Mouse (Mus musculus) C3H10T1/2 (cell line): Measurements from ENCODE around the gene Nfkbid. TPM values are rescaled to one million over a fixed set of nuclear protein-coding genes. Genes with fewer than 3 reads are reported as not detected.

Source experiments
- polyA plus RNA-seq, 2 experiments: library from polyadenylated mRNA; unstranded; fragments of >200 nt; fragmentation: generic; extraction: Trizol; gene quantifications; one replicate each; pipeline ENCODE4 v1.2.1; 2012; ENCODE audit warnings: missing spikeins in 2 of 2

Nfkbid gene
- polyA plus RNA-seq, result not detected

DNA sequence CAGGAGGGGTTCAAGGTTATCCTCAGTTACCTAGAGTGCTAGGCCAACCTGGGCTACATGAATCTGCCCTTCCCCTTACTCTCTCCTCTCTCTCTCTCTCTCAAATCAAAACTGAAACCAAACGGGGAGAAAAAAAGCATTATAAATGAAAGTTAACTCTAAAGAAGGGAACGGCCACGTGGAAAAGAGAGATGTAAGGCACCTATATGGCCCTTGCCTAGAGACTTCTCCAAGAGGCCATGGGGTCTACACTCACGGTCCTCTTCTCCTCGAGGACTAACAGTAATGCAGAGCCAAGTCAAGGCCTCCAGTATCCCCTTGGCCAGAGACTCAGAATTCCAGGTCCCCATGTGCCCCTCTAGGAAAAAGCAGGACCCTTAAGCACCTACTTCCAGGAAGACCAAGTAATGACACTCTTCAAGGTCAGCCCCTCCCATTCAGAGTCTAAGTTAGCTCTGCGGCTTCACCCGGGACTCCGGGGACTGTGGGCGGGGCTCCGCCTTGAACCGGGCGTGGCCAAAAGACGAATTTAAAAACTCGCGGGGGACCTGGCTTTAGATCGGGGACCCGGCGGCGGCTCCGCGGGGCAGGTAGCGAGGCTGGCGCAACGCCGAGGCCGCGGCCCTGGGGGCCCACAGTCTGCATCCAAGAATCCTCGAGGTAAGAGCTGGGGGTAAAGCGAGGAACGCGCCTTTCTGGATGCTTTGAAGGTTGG, at the start of gene Nfkbid:
Gene Nfkbid (plus strand): TSS at position 558 of the 715 bp plus-strand sequence.

DNA sequence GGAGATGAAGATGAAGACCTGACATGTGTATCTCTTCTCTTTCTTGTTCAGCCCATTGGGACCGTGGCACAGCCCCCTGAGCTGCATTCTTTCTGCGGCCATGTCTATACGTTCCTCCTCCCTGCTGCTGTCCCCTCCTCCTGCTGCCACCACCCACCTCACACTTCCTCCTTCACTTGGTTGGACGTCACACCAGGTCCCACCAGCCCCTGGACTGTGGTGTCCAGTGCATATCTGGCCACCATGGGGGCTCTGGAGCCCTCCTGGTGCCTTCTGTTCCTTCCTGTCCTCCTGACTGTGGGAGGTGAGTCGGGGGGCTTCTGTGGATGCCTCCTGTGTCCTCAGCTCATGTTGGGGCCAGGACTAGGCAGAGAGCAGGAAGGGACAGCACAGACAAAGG, 7.9 kb upstream of the Nfkbid start, which contains the start of gene Tyrobp:
Gene Tyrobp (plus strand): TSS at position 165 of the 400 bp plus-strand sequence.

GRCm38 (mm10) chr7:30419561-30420499, 1.7 kb upstream of the Nfkbid start, which contains the start of gene Hcst:
Hcst (minus strand) TSS chr7:30419854.

GRCm38 (mm10) chr7:30444971-30445751, 23.6 kb downstream of the Nfkbid start, which contains the start of gene Aplp1:
Aplp1 (minus strand) TSS chr7:30445535.

DNA sequence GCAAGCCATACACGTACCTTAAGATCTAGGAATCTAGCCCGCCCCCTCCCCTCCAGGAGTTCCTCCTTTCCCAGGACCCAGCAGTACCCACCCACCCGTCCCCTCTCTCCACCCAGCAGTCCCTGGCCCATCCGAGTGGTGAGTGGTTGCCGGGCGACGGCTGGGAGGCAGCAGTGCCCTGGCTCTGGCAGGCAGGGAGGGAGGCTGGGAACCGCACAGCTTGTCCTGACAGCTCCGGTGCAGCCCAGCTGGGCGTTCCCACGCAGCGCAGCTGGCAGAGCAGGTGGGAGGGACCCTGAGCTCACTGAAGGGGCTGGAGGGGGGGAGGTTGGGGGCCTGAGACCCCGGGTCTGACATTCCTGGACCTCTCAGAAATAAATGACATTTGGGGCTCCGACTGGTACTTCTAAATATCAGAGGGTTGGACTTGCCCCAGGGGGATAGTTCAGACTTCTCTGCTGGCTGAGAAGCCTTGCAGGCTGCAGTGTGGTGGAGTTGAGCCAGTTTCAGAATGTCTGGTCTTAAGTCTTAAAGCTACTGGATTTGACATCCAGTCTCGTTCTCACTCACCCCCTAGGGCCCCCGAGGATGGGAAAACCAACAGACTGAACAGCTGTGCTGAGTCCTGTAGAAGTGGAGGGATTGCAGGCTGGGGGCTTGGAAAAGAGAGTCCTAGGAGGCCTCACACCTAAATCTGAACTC, 36.2 kb downstream of the Nfkbid start, which contains the start of the genes Kirrel2 and Nphs1:
Gene Kirrel2 (minus strand): TSS at position 62 of the 702 bp plus-strand sequence.
Gene Nphs1 (plus strand): TSS at position 687 of the 702 bp plus-strand sequence.

Other genes with a start within 250 kb of the Nfkbid start
- 1 to 10 TPM; 2.7 to 6.7 TPM for gene Cox7a1, start 237.6 kb upstream of the Nfkbid start, polyA plus RNA-seq
- gene Capns1, start 222.9 kb upstream of the Nfkbid start, polyA plus RNA-seq, result 100 to 1,000 TPM; 667 to 923 TPM
- gene Polr2i, start 189.8 kb upstream of the Nfkbid start, polyA plus RNA-seq, result 100 to 1,000 TPM; 140 to 190 TPM
- gene Tbcb, start 189.5 kb upstream of the Nfkbid start, polyA plus RNA-seq, result 100 to 1,000 TPM; 159 to 336 TPM
- gene Ovol3, start 186.0 kb upstream of the Nfkbid start, polyA plus RNA-seq, result under 1 TPM in 1 of 2 experiments, not detected in 1; 0.08 TPM
- under 1 TPM; 0.15 to 0.45 TPM for gene Thap8, start 141.6 kb upstream of the Nfkbid start, polyA plus RNA-seq
- 10 to 100 TPM; 12.7 to 22.5 TPM for gene Wdr62, start 141.3 kb upstream of the Nfkbid start, polyA plus RNA-seq
- gene Clip3, start 130.0 kb upstream of the Nfkbid start, polyA plus RNA-seq, result 100 to 1,000 TPM in 1 of 2 experiments, 10 to 100 TPM in 1; 59.0 to 203 TPM
- 10 to 100 TPM; 28.8 to 45.8 TPM for gene Alkbh6, start 113.0 kb upstream of the Nfkbid start, polyA plus RNA-seq
- gene Syne4, start 106.9 kb upstream of the Nfkbid start, polyA plus RNA-seq, result 1 to 10 TPM in 1 of 2 experiments, under 1 TPM in 1; 0.21 to 1.4 TPM
- not detected for gene E130208F15Rik, start 100.0 kb upstream of the Nfkbid start, polyA plus RNA-seq
- gene Sdhaf1, start 97.8 kb upstream of the Nfkbid start, polyA plus RNA-seq, result 10 to 100 TPM; 13.5 to 16.3 TPM
- 1 to 10 TPM; 2.1 to 5.0 TPM for gene Lrfn3, start 59.0 kb upstream of the Nfkbid start, polyA plus RNA-seq
- not detected for gene Tyrobp, start 8.0 kb upstream of the Nfkbid start, polyA plus RNA-seq
- not detected for gene Hcst, start 1.9 kb upstream of the Nfkbid start, polyA plus RNA-seq
- under 1 TPM; 0.02 to 0.13 TPM for gene Aplp1, start 23.8 kb downstream of the Nfkbid start, polyA plus RNA-seq
- not detected for gene Kirrel2, start 36.0 kb downstream of the Nfkbid start, polyA plus RNA-seq
- under 1 TPM; 0.28 TPM for gene Nphs1, start 36.6 kb downstream of the Nfkbid start, polyA plus RNA-seq
- not detected for gene Prodh2, start 71.9 kb downstream of the Nfkbid start, polyA plus RNA-seq
- gene Arhgap33, start 113.3 kb downstream of the Nfkbid start, polyA plus RNA-seq, result 10 to 100 TPM in 1 of 2 experiments, under 1 TPM in 1; 0.55 to 10.4 TPM
- gene Hspb6, start 130.4 kb downstream of the Nfkbid start, polyA plus RNA-seq, result 100 to 1,000 TPM; 101 to 108 TPM
- gene Proser3, start 130.6 kb downstream of the Nfkbid start, polyA plus RNA-seq, result 10 to 100 TPM in 1 of 2 experiments, 1 to 10 TPM in 1; 2.9 to 18.1 TPM
- gene Lin37, start 138.1 kb downstream of the Nfkbid start, polyA plus RNA-seq, result 10 to 100 TPM; 55.0 to 57.3 TPM
- gene U2af1l4, start 141.6 kb downstream of the Nfkbid start, polyA plus RNA-seq, result 10 to 100 TPM; 59.0 to 76.2 TPM
- gene Gm49396, start 141.6 kb downstream of the Nfkbid start, polyA plus RNA-seq, result 1 to 10 TPM in 1 of 2 experiments, under 1 TPM in 1; 0.21 to 1.4 TPM
- gene Psenen, start 141.9 kb downstream of the Nfkbid start, polyA plus RNA-seq, result 100 to 1,000 TPM; 203 to 206 TPM
- gene Igflr1, start 143.7 kb downstream of the Nfkbid start, polyA plus RNA-seq, result 1 to 10 TPM in 1 of 2 experiments, under 1 TPM in 1; 0.18 to 1.6 TPM
- 10 to 100 TPM in 1 of 2 experiments, 1 to 10 TPM in 1; 3.7 to 16.5 TPM for gene Kmt2b, start 167.0 kb downstream of the Nfkbid start, polyA plus RNA-seq
- under 1 TPM; 0.05 to 0.28 TPM for gene Zbtb32, start 177.2 kb downstream of the Nfkbid start, polyA plus RNA-seq
- gene Upk1a, start 191.1 kb downstream of the Nfkbid start, polyA plus RNA-seq, result 1 to 10 TPM in 1 of 2 experiments, under 1 TPM in 1; 0.34 to 1.1 TPM
- 100 to 1,000 TPM; 929 to 961 TPM for gene Cox6b1, start 204.4 kb downstream of the Nfkbid start, polyA plus RNA-seq
- under 1 TPM in 1 of 2 experiments, not detected in 1; 0.05 TPM for gene Etv2, start 214.1 kb downstream of the Nfkbid start, polyA plus RNA-seq
- gene Rbm42, start 228.6 kb downstream of the Nfkbid start, polyA plus RNA-seq, result 100 to 1,000 TPM; 133 to 147 TPM
- gene Haus5, start 243.3 kb downstream of the Nfkbid start, polyA plus RNA-seq, result 10 to 100 TPM; 15.2 to 16.6 TPM
- not detected for gene Pmis2, start 249.9 kb downstream of the Nfkbid start, polyA plus RNA-seq